Mouse (Mus musculus): ENCODE results near the gene Itpr2. TPM values are rescaled to one million over a fixed set of nuclear protein-coding genes. Genes with fewer than 3 reads are reported as not detected.

Gene Itpr2
- total RNA-seq, 4 experiments from 2014 or later, result 13.5 to 18.2 (median 17.3) TPM

DNA sequence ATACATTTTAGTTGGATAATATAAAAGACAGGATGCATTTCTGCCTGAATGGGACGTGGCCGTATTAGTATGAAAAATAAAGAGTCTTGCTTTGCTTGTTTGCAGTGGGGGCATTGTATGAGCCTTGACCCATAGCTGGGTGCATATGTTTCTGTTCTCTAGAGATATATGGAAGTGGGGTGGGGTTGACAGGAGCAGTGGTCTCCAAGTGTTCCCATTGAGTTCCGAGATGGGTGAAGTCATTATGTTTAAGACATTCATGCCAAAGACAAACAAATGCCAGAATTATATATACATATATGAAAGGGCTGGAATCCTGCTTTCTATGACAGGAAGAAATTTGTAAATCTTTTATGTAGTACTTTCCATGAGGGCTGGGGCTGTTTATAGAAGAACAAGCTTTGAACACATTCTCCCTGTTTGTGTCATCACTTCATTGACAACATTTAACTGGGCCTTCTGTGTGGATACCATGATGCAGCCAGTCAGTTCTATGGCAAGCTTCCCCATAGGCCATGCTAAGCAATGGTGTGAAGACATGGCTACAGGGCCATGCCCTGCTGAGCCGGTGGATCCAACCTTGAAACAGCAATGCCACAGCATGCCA, 327.3 kb downstream of the Itpr2 start:
- DNase-seq (ENCODE audit: low spot score in 2 of 2), result no peak

- no peak for DNase-seq (ENCODE audit: low spot score in 2 of 2)
Measured at GRCm38 (mm10) chr6:146170603-146171051, 331.4 kb downstream of the Itpr2 start.

- no peak for DNase-seq (ENCODE audit: low spot score in 2 of 2)
Measured at GRCm38 (mm10) chr6:146167207-146167606, 334.8 kb downstream of the Itpr2 start.

GRCm38 (mm10) chr6:146159641-146160040, 342.4 kb downstream of the Itpr2 start:
- DNase-seq (ENCODE audit: low spot score in 2 of 2), result no peak

GRCm38 (mm10) chr6:146158717-146159116, 343.3 kb downstream of the Itpr2 start:
- DNase-seq (ENCODE audit: low spot score in 2 of 2), result no peak

GRCm38 (mm10) chr6:146157983-146158535, 344.0 kb downstream of the Itpr2 start:
- DNase-seq (ENCODE audit: low spot score in 2 of 2), result peak in 1 of 2 experiments; percentile 46

- no peak for DNase-seq (ENCODE audit: low spot score in 2 of 2)
Measured at GRCm38 (mm10) chr6:146157099-146157498, 344.9 kb downstream of the Itpr2 start.

GRCm38 (mm10) chr6:146156536-146156935, 345.5 kb downstream of the Itpr2 start:
- DNase-seq (ENCODE audit: low spot score in 2 of 2), result no peak

DNA sequence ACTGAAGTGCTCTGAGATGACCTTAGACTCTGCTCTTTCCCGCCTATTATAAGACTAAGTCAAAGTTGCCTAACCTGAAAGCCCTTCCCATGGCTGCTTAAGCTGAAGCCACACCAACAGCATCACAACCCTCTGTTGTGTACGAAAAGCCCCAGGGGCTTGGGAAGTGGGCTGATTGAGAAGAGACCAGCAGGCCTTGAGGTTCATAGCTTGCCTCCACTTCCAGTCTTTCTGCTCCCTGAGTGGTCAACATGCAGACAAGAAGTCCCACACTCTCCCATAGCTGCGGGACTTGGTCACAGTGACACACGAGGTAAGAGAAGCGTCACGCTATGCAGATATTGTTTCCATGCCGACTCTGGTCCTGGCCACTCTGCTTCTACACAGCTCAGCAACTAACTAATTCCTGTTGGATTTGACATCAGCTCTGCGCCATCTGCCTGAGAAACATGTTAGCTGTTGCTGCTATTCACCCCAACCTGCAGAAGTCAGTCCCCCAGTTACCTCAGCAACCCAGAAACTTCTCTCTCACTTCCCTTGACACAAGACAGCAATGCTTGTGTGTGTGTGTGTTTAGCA, 346.8 kb downstream of the Itpr2 start:
- DNase-seq (ENCODE audit: low spot score in 2 of 2), result no peak

GRCm38 (mm10) chr6:146152843-146153242, 349.2 kb downstream of the Itpr2 start:
- no peak for DNase-seq (ENCODE audit: low spot score in 2 of 2)

DNA sequence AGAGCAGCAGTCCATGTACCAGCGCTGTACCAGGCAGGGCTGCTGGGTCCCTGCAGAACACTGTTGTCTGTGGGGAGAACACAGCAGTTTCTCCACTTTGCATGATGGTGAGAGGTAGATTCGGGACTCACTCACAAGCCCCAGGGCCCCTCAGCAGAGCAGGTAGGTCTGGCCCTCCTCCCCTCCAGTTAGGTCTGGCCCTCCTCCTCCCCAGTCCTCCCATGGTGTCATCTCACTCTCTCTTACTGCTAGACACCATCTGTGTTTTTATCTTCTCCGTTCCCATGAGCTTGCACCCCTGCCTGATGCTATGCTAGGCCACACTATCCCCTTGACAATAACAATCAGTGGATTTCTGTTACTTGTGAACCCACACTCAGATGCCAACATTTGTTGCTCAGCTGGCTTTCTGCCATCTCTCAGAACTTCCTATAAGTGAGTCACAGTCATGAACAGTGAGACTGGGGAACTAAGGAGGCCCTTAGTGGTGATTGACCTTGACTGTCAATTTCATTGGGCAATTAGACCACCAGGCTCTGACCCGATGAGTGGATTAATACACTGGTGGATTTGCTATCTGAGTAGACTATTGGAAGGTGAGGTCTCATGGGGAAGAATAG, 360.9 kb downstream of the Itpr2 start:
- DNase-seq (ENCODE audit: low spot score in 2 of 2), result no peak

DNA sequence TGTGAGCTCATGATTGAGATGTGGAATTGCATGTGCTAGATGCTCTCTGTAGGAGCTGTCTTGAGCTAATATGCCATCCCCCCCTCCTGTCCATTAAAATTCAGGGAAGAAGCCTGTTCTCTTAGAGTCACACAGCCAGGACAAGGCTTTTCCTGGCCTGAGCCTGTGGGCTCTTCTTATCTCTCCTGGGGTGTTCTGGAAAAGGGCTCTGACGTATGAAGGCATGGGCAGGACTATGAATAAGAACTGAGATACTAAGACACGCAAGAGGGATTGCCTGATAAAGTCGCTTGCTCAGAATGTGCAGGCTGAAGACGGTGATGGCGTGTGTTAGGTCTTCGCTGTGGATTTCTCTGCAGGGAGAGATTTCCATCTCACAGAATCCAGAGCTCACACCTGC, 361.9 kb downstream of the Itpr2 start:
- DNase-seq (ENCODE audit: low spot score in 2 of 2), result no peak

DNA sequence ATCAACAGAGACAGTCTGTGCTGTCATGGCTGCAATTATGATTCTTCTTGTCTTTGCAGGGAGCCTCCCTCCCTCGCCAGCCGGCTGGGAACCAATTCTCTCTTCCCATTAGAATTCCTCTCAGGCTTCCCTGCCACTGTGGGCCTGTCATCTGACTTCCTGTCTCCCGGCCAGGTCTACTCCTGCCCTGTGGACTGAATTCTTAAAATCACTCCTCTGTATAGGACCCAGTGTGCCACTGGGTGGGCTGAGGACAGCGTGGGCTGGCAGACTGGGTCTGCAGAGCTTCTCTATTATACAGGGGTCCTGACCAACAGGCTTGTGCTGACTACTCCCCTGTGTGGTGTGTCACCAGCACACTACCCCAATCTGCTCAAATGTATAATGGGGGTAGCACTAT, 365.4 kb downstream of the Itpr2 start:
- peak in 1 of 2 experiments; percentile 60 for DNase-seq (ENCODE audit: low spot score in 2 of 2)

DNA sequence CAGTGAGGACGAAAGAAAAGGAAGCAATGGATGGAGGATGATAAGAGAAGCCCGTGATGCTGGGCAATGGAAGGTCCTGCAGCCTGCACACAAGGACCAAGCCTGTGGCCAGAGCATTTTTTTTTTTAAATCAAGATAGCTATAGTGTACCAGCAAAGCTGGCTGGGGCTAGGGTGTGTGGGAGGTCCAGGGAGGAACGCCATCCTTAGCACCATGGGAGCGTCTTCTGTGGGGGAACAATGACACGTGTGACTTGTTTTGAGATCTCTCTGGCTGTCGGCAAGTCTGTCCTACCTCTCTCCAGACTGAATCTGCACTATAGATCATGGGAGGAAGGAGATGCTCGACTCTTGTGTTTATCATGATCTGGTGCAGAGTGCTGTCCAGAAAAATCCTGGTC, 365.8 kb downstream of the Itpr2 start:
- DNase-seq (ENCODE audit: low spot score in 2 of 2), result no peak

DNA sequence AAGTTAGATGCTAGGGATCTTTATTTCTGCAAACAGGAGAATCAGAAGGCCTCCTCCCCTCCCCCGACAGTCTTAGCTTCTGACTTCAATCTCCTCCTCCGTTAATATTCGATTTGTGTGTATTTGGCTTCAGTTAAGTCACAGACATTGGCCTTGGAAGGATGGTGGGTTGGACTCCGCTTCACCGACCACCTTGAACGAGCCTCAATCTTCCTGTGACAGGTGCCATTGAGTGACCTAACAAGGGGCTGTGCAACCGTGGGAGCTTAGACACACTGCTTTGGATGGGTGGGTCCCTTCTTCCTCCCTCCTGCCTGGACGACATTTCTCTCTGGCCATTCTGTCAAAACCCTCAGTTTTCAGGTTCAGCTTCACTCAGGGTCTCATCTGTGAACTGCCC, 366.7 kb downstream of the Itpr2 start:
- no peak for DNase-seq (ENCODE audit: low spot score in 2 of 2)

DNA sequence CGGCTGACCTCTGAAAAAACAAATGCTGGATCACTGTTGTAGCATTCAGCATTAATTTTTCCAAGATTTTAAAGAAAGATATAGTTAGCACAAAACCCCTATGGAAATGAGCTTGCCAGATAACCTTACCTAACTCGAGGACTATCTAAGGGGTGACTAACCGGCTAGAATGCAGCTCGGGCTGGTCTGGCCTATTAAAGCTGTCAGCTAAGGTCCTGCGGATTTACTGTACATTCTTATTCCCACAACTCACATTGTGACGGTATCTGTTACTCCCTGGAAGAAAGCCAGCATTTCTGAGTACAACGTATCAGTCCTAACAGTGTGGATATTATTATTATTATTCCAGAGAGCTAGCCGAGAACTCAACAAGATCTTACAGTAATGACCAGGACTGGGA, 368.1 kb downstream of the Itpr2 start:
- DNase-seq (ENCODE audit: low spot score in 2 of 2), result no peak

GRCm38 (mm10) chr6:146129066-146129465, 373.0 kb downstream of the Itpr2 start:
- DNase-seq (ENCODE audit: low spot score in 2 of 2), result no peak

DNA sequence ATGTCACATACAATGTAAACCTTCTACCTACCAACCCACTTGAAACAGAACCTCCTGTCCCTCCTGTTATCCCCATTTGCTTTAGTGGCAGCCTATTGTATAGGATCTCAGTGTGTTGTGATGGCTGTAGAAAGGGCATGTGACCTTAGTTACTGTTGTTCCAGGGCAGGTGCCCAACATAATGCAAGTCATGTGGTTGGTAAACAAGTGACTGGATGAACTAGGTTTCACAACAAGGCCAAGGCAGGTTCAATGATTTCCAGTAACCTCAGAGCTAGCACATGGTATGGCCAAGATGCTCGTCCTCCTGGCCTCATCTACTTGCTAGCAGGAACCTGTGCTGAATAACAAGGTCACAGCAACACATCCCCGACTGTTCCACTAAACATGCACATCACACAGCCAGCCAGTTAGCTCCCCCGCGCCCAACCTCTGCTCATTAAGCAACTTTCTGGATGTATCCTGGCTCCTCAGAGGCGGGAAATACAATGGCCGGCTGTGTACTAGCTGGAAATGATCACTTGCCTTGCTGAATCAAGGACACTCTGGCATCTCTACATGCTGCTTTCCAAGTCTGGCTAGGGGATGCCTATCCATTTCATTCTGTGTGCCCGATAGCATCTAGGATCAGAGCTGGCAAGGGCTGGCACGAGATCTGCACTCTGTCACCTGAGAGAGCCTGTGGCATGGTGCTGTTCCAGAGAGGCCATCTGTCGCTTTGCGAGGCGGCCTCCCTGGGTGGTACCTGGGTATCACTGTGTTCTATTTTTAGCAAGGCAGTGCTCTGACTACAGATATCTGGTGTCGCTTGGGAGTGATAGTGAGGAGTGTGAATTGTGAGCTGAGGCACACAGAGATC, 375.0 kb downstream of the Itpr2 start:
- DNase-seq (ENCODE audit: low spot score in 2 of 2), result peak in 1 of 2 experiments; percentile 26

DNA sequence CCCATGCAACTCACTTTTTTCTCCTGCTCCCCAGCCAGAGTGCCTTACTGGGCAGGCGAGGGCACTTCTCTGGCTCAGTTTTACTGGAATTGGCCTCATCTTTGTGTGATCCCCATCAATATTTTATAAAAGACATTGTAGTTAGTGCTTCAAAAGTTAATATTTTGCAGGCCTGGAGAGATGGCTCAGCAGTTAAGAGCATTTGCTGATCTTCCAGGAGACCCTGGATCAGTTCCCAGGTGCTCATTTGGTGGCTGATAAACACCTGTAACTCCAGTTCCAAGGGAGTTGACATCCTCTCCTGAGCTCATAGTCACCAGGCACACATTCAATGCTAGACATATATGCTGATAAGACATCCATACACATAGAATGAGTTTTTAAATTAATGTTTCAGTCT, 376.4 kb downstream of the Itpr2 start:
- no peak for DNase-seq (ENCODE audit: low spot score in 2 of 2)

DNA sequence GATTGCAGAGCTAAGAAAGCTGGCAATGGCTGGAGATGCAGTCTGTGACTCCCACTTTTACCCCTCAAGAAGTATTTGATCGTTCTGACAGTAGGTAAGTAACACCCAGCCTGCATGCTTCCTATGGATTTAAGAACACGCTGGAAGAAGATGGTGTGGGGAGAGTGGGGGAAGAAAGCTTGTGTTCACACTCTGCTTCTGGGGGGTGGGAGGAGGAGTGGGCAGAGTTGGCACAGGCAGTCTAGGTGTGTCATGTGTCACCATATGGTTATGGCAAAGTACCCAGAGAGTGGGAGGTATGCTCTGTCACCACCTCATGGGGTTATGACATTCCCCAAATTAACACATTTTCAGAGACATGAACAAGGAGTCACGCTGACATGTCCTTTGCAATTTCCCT, 377.5 kb downstream of the Itpr2 start:
- DNase-seq (ENCODE audit: low spot score in 2 of 2), result peak in 1 of 2 experiments; percentile 63

DNA sequence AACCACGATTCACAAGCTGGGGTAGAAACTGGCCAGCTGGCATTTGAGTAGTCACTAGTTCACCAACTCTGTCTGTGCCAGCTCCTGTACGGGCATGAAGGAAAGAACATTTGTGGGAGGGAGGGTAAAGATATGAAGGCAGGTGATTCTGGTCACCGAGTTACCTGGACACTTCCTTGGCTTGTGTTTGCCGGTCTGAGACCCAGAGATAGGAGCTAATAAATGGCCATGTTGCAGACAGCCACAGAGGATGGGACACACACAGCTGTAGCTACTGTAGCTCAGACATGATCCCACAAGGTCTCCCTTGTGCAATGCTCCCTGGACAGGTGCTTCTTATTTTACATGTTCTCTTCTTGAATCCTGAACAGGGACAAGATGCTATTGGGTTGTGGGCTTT, 378.4 kb downstream of the Itpr2 start:
- no peak for DNase-seq (ENCODE audit: low spot score in 2 of 2)

GRCm38 (mm10) chr6:146120172-146120571, 381.9 kb downstream of the Itpr2 start:
- DNase-seq (ENCODE audit: low spot score in 2 of 2), result no peak

Measured in left cerebral cortex, adult 8-10 months (tissue).